Mouse (Mus musculus): Measurements from ENCODE around the gene Col6a2.

DNA sequence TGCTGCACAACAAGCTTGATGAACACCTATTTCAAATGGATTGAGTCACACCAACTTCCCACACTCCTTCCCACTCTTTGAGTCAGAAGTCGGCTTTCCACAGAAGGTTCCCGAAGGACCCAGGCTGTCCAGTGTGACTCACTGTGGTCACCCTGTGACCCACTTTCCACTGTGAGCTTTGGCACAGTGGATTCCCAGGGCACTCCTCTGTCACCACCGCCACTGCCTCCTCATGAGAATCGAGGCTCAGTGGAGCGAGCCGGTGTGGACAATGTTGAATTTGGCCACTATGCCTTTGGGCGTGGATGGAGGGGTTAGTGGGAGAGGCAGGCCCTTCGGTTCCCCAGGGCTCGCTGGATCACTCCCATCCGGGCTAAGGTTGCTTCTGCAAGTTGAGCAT is 25.3 kb upstream of the Col6a2 start:
- TF ChIP-seq POLR2A (IDR thresholded peaks at IDR 0.05; ENCODE audit: extremely low read depth, insufficient read depth, low read length) (no peak), CTCF (IDR thresholded peaks at IDR 0.05; ENCODE audit: extremely low read depth, insufficient read depth, low read length) (no peak)

Measured in cortical plate, adult 2 months (tissue).